Mouse (Mus musculus) olfactory bulb, adult 2 months (tissue): ENCODE measurements around the gene Pigs.

Experiments
- CTCF ChIP-seq: fragments of 200-500 bp; IDR thresholded peaks from 2 replicates; pipeline ENCODE4 v1.5.1; 2012; ENCODE audit warnings: low read depth, mild to moderate bottlenecking, low read length, moderate library complexity; ENCODE audit not compliant: insufficient read depth
- POLR2A ChIP-seq: fragments of 200-500 bp; IDR thresholded peaks from 2 replicates; pipeline ENCODE4 v1.6.1; 2012; ENCODE audit warnings: mild to moderate bottlenecking, low read depth, low read length, moderate library complexity; ENCODE audit not compliant: insufficient read depth

GRCm38 (mm10) chr11:78322860-78323259 lies 5.4 kb upstream of the Pigs start, which contains the start of gene Aldoc:
- TF ChIP-seq POLR2A: 0 out of 2 replicates have a peak, but pooled peaks have one; percentile 25
- TF ChIP-seq CTCF: no peak
